Mouse (Mus musculus) E14TG2a.4 (cell line): Measurements from ENCODE around the gene Ephb4.

Experiments used
- CTCF ChIP-seq: conservative IDR thresholded peaks from 2 replicates; pipeline ENCODE4 v1.5.1; 2014; ENCODE audit warnings: low read length
- NANOG ChIP-seq: IDR thresholded peaks from 2 replicates; pipeline ENCODE4 v1.6.1; 2014; ENCODE audit warnings: borderline replicate concordance, low read length, mixed read lengths

DNA sequence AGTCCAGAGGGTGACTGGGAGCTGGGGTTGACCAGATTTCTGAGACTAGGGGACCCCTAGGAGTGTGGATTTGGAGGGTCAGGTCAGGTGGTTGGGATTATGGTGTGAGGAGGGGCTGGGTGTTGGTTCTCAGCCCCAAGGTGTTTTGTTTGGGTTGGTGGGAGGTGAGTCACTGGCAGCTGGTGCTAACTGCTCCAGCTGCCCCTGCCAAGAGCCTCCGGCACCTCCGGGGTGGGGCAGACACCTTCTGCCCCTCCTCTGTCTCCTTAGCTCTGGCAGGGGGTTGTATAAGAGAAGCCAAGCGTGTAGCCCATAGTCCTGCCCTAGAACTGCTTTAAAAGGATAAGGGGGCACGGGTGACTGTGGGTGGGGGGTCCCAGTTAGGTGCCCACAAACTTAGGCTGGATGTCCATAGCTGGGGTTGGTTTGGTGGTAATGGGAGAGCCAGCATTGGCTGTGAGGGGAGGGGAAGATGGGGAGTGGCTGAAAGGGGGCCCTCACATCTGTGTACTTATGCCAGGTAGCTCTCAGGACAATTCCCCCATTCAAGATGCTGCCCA is 24.7 kb downstream of the Ephb4 start:
- TF ChIP-seq CTCF (no peak), NANOG (no peak)
